Mouse (Mus musculus) lung, postnatal 0 days (tissue): ENCODE results near the gene Dysf.

ENCODE experiments used
- CTCF ChIP-seq: IDR thresholded peaks from 2 replicates; pipeline ENCODE4 v1.5.1; 2016; ENCODE audit warnings: antibody characterized with exemption, mild to moderate bottlenecking
- EP300 ChIP-seq: IDR thresholded peaks from 2 replicates; pipeline ENCODE4 v1.6.1; 2016; ENCODE audit warnings: antibody characterized with exemption, mild to moderate bottlenecking, control low read depth

- TF ChIP-seq CTCF (no peak), EP300 (no peak)
Measured at GRCm38 (mm10) chr6:84021990-84022389, 13.6 kb downstream of the Dysf start.
